Mouse (Mus musculus): ENCODE results near the gene Asic5.

DNA sequence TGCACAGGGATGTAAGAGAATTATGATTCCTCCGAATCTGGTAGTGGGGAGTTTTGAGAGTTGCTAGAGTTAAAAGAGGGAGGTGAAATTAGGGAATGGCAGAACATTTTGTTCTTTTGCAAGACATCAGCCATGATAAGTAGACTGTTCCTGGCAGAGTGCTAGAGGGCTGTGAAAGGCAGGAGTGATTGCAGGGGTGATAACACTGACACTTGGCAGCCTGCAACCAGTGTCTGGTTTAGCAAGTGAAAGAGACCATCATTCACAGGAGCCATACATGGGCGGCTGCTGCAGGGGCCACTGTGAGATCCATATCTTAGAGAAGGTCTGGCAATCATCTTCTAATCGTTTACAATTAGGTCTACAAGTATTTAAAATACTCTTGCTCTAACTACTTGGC is 43.2 kb upstream of the Asic5 start:
- no peak for TF ChIP-seq CTCF (IDR thresholded peaks at IDR 0.05; ENCODE audit: low read depth)
- no peak for TF ChIP-seq EP300 (IDR thresholded peaks at IDR 0.05; ENCODE audit: low read depth)
